Comparison of ENCODE assay signal across 15 mouse cellular contexts in the genomic region with DNA sequence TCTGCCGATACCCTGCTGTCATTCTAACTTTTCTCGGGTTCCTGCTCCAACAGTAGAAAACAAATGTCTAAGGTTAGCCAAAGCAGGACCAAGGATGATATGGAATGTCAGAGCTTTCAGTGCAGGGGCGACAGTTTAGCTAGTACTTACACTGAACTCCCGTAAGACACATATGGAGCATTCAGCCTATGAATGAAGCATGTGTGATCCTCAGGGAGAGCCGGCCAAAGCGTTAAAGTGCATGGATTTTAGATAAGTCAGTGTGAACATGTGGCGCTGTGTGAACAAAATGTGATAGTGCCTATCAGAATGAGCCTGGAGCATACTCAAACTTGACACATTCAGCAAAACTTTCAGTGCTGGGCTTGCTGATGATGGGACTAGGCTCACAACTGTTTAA.
"Had no signal": no experiment of that assay in that cellular context is flagged by ENCODE, and none has a peak within 500 bp of the region (broad histone marks: within the 10 kb centered on the region; RNA-seq: fewer than 3 reads in every experiment).

No protein-coding gene starts in this region.

- H3K27ac ChIP-seq: kidney, embryonic 15.5 days; left cerebral cortex, adult 2 months; liver, embryonic 13.5 days; stomach, postnatal 0 days had no signal

- H3K9me3 ChIP-seq: kidney, embryonic 15.5 days; liver, embryonic 13.5 days had no signal

- H3K36me3 ChIP-seq: kidney, embryonic 15.5 days; liver, embryonic 13.5 days had no signal

- H3K27me3 ChIP-seq: kidney, embryonic 15.5 days; liver, embryonic 13.5 days had no signal

- H3K4me2 ChIP-seq: kidney, embryonic 15.5 days; liver, embryonic 13.5 days; midbrain, embryonic 11.5 days had no signal

- DNase-seq: kidney, postnatal 10 days; kidney, postnatal 36 days; layer of hippocampus, postnatal 36 days; liver, embryonic 13.5 days; lung, adult 2 months; lung, postnatal 14 days; lung, postnatal 4 days; midbrain, embryonic 14.5 days; thymus, adult 2 months; thymus, postnatal 14 days; thymus, postnatal 4 days had no signal

- H3K4me3 ChIP-seq: kidney, embryonic 15.5 days; left cerebral cortex, adult 2 months; liver, embryonic 13.5 days had no signal

- H3K9ac ChIP-seq: kidney, embryonic 15.5 days; liver, embryonic 13.5 days had no signal

- H3K4me1 ChIP-seq: kidney, embryonic 15.5 days; liver, embryonic 13.5 days had no signal
